Mouse (Mus musculus): ENCODE measurements around the gene Retnla. TPM values are rescaled to one million over a fixed set of nuclear protein-coding genes. Genes with fewer than 3 reads are reported as not detected.
"Not testable (repeated sequence)": the region's sequence is repeated elsewhere in the genome, so short reads cannot be mapped to it uniquely, and the experiment has no call there.

The Retnla gene
- not detected for total RNA-seq (2022)

GRCm38 (mm10) chr16:48842266-48842665 lies at the start of gene Retnla:
Retnla (plus strand) TSS chr16:48842551.
- DNase-seq (ENCODE audit: low spot score in 2 of 2): no peak

DNA sequence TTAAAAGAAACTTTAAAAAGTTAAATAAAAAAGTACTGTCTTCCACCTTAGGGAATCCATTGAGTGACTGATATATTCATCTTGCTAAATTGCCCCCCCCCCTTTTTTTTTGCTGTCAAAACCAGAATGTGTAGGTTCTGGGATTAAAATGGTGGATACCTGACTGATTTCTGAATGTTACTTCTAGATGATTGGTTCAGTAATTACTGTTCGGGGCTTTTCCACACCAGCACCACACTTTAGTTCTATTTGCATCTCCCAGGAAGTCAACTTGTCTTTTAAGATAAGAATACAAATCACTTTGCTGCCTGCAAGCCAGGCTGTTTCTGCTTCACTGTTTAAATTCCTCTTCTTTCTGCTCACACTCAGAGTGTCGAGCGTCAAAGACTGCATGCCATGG lies 44.1 kb upstream of the Retnla start:
- DNase-seq (ENCODE audit: low spot score in 2 of 2): no peak

- no peak for DNase-seq (ENCODE audit: low spot score in 2 of 2)
Measured at GRCm38 (mm10) chr16:48799470-48799869, 42.9 kb upstream of the Retnla start.

- DNase-seq (ENCODE audit: low spot score in 2 of 2): no peak
Measured at GRCm38 (mm10) chr16:48800906-48801305, 41.4 kb upstream of the Retnla start.

- DNase-seq (ENCODE audit: low spot score in 2 of 2): no peak
Measured at GRCm38 (mm10) chr16:48805412-48805811, 36.9 kb upstream of the Retnla start.

- no peak for DNase-seq (ENCODE audit: low spot score in 2 of 2)
Measured at GRCm38 (mm10) chr16:48806521-48806920, 35.8 kb upstream of the Retnla start.

GRCm38 (mm10) chr16:48809374-48809773 lies 33.0 kb upstream of the Retnla start:
- no peak for DNase-seq (ENCODE audit: low spot score in 2 of 2)

- DNase-seq (ENCODE audit: low spot score in 2 of 2): no peak
Measured at GRCm38 (mm10) chr16:48811881-48812436, 30.4 kb upstream of the Retnla start.

GRCm38 (mm10) chr16:48816695-48817094 lies 25.7 kb upstream of the Retnla start, which contains the start of gene Retnlb:
Retnlb (plus strand) TSS chr16:48816856.
- DNase-seq (ENCODE audit: low spot score in 2 of 2): no peak

DNA sequence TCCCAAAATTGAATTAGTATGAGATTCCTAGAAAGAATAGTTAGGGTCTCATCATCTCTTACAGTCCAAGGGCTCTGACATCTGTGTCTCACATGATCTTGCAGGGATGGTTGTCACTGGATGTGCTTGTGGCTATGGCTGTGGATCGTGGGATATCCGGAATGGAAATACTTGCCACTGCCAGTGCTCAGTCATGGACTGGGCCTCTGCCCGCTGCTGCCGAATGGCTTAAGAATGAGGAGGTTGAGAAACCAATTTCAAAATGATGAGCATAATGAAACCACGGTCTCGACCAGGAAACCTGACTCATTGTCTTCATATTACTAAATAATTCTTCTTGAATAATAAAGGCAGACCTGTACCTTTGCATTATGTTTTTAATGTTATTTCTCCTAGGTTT lies 23.8 kb upstream of the Retnla start:
- DNase-seq (ENCODE audit: low spot score in 2 of 2): no peak

DNA sequence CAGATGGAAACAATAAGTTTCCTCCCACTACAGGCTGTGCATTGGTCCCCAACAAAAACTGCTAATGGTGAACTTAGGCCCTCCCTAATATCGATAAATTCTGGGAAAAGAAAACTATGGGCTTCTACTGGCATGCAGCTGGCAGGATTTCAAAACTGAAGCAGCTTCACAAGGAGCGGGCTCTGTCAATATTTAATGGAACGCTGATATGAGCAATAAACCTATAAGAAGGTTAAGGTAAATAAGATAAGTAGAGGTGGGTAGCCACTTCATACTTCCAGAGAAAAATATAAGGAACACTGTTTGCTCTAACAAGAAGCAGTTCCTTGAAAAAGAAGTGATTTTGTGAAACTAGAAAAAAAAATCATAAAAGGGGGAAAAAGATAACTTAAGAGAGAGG lies 15.9 kb upstream of the Retnla start:
- DNase-seq (ENCODE audit: low spot score in 2 of 2): no peak

DNA sequence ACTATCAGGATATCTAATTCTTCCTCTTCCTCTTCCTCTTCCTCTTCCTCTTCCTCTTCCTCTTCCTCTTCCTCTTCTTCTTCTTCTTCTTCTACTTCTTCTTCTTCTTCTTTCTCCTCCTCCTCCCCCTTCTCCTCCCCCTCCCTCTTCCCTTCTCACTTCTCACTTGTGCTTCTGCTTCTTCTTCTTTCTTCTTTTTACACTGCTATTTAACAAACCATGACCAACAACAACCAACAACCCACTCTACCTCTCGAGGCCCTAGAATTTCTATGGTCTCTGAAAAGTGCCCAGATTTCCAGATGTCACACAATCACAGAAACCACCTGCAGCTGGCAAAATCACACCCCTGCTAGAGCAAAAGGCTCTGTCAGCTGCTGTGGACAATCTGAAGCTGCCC lies 14.7 kb upstream of the Retnla start:
- DNase-seq (ENCODE audit: low spot score in 2 of 2): no peak

- no peak for DNase-seq (ENCODE audit: low spot score in 2 of 2)
Measured at GRCm38 (mm10) chr16:48829060-48829459, 13.3 kb upstream of the Retnla start.

- no peak for DNase-seq (ENCODE audit: low spot score in 2 of 2)
Measured at GRCm38 (mm10) chr16:48832055-48832454, 10.3 kb upstream of the Retnla start.

DNA sequence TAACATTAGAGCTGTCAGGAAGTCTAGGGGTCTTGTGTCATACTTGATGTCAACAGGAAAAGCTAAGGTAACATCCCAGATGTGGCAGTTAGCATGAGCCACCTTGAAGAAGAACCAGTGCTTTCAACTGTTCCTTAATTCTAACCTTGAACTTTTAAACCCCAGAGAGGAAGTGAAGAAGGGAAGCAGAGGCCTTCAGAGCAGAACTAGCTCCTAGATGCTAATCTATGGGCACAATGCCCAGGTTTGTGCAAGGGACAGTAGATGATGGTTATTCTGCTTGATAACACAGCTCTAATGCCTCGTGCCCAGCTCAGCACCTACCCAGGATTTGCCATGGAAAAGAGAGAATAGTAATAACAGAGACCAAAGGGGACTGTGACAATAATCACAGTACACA lies 8.7 kb upstream of the Retnla start:
- not testable (repeated sequence) for DNase-seq (ENCODE audit: low spot score in 2 of 2)

- DNase-seq (ENCODE audit: low spot score in 2 of 2): peak in 1 of 2 experiments; percentile 6
Measured at GRCm38 (mm10) chr16:48843671-48844386, 1.5 kb downstream of the Retnla start.

DNA sequence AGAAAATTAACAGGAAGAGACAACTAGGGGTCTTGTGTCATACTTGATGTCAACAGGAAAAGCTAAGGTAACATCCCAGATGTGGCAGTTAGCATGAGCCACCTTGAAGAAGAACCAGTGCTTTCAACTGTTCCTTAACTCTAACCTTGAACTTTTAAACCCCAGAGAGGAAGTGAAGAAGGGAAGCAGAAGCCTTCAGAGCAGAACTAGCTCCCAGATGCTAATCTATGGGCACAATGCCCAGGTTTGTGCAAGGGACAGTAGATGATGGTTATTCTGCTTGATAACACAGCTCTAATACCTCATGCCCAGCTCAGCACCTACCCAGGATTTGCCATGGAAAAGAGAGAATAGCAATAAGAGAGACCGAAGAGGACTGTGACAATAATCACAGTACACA lies 22.7 kb downstream of the Retnla start:
- not testable (repeated sequence) for DNase-seq (ENCODE audit: low spot score in 2 of 2)

GRCm38 (mm10) chr16:48867690-48868089 lies 25.3 kb downstream of the Retnla start:
- DNase-seq (ENCODE audit: low spot score in 2 of 2): no peak

GRCm38 (mm10) chr16:48868663-48869062 lies 26.3 kb downstream of the Retnla start:
- DNase-seq (ENCODE audit: low spot score in 2 of 2): no peak

DNA sequence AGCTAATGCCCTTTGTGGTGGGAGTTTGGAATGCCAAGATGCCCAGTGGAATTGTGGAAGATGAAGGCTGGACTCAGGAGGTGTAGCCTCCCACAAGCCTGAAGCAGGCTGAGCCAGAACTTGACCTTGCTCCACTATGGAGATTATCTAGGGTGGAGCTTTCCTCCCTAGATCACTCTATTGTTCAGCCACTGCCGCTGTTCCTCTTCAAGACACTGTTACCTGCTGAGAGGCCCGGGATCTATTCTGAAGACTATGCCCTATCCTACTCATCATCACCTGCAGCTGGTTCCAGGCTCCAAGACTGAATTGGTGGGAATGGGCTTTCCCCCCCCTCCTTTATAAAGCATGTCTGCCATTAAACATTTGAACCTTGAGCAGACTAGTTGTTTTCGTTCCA lies 27.3 kb downstream of the Retnla start:
- DNase-seq (ENCODE audit: low spot score in 2 of 2): no peak

DNA sequence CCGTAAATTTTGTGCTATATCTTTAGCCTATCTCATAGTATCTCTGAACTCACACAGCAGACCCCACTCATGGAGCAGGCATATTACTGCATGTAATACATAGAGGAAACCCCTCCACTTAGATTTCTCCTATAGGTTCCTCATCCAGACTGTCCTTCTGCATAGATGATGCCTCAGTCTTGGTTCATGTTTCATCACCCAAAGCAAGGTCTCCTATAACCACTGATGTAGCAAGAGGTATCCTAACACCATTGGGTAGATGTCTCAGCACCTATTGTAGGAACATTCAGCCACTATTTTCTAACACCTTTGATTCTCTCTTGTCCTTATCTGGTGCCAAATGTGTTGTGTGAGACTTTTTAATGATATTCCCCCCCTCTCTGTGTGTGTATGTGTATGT lies 29.4 kb downstream of the Retnla start:
- DNase-seq (ENCODE audit: low spot score in 2 of 2): no peak

GRCm38 (mm10) chr16:48872321-48872720 lies 30.0 kb downstream of the Retnla start, which contains the start of gene Retnlg:
Retnlg (plus strand) TSS chr16:48872621.
- no peak for DNase-seq (ENCODE audit: low spot score in 2 of 2)

GRCm38 (mm10) chr16:48890733-48891132 lies 48.4 kb downstream of the Retnla start:
- DNase-seq (ENCODE audit: low spot score in 2 of 2): no peak
